Mouse (Mus musculus) midbrain, embryonic 16.5 days (tissue): ENCODE results near the gene 6430548M08Rik. TPM values are rescaled to one million over a fixed set of nuclear protein-coding genes. Genes with fewer than 3 reads are reported as not detected.

Experiments
- ATAC-seq: fragments of 200-750 bp; cut with Nextera tagmentation; 2 replicates; pipeline ENCODE4 v1.8.0; 2017; ENCODE audit warnings: moderate TSS enrichment
- H3K27ac ChIP-seq: fragments of 300-500 bp; sonication (generic); 2 replicates; pipeline ENCODE4 v1.5.1; 2014; ENCODE audit warnings: mild to moderate bottlenecking, low read length, mixed read lengths
- H3K27me3 ChIP-seq: fragments of 300-500 bp; sonication (generic); 2 replicates; pipeline ENCODE4 v1.6.1; 2014; ENCODE audit warnings: low read depth, low read length, mixed read lengths; ENCODE audit not compliant: control insufficient read depth, insufficient read depth
- H3K36me3 ChIP-seq: fragments of 300-500 bp; sonication (generic); 2 replicates; pipeline ENCODE4 v1.6.1; 2014; ENCODE audit warnings: mild to moderate bottlenecking, low read length, moderate library complexity, mixed read lengths; ENCODE audit not compliant: control insufficient read depth, insufficient read depth
- H3K4me1 ChIP-seq: fragments of 300-500 bp; sonication (generic); 2 replicates; pipeline ENCODE4 v1.6.1; 2014; ENCODE audit warnings: mild to moderate bottlenecking, low read length, mixed read lengths; ENCODE audit not compliant: control insufficient read depth, insufficient read depth
- H3K4me2 ChIP-seq: fragments of 300-500 bp; sonication (generic); 2 replicates; pipeline ENCODE4 v1.6.1; 2014; ENCODE audit warnings: mild to moderate bottlenecking, low read length, mixed read lengths
- H3K4me3 ChIP-seq: fragments of 300-500 bp; sonication (generic); 2 replicates; pipeline ENCODE4 v1.5.1; 2014; ENCODE audit warnings: low read depth, mild to moderate bottlenecking, low read length, moderate library complexity, mixed read lengths
- H3K9ac ChIP-seq: fragments of 300-500 bp; sonication (generic); 2 replicates; pipeline ENCODE4 v1.6.1; 2014; ENCODE audit warnings: low read depth, low read length, mixed read lengths
- H3K9me3 ChIP-seq: fragments of 300-500 bp; sonication (generic); replicated peaks from 2 replicates; pipeline ENCODE4 v1.6.1; 2014; ENCODE audit warnings: mild to moderate bottlenecking, low read length, mixed read lengths; ENCODE audit not compliant: control insufficient read depth, poor library complexity, severe bottlenecking
- WGBS: fragments of 180-500 bp; shearing (Covaris S2); extraction: QIAGEN DNeasy Blood & Tissue Kit; methylation state at CpG from one replicate; pipeline ENCODE4 v1.1.7; 2014; 5-methylcytosine and 5-hydroxymethylcytosine counted together
- polyA plus RNA-seq: library from polyadenylated mRNA; unstranded; fragments of >200 nt; fragmentation: Nextera tagmentation; extraction: Ambion mirVana; gene quantifications from 2 replicates; pipeline ENCODE4 v1.2.1, GENCODE M21; 2015

The 6430548M08Rik gene
- polyA plus RNA-seq, 1 experiment from 2014 or later = 40.2 TPM

DNA sequence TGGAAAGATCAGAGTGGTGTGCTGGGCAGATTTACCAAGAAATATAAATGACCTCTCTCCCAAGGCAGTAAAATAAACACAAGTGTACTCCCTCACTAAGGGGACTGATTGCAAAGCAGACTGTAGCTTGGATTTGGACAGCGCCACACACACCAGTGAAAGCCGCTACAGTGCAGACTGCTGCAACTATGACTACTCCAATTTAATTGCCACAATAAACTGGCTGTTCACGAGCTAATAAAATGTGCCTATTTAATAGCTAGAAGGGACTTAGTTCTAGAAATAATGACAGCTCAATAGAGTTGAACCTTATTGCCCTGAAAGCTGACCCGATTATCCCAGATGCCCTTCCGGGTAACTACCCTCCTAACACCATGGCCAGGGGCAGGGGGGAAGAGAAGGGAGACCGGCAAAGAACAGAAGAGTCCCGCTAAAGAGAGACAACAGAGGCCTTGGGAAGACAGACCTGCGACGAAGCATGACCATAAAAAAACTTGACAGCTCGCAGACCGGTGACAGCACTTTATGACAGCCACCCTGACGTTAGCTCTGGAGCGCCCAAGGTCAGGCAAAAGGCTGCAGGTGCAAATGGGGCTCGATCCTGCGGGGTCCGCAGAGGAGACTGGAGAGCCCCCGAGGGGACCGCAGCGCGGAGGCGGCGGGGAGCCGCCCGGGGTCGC lies 13.4 kb upstream of the 6430548M08Rik start:
- Histone ChIP-seq H3K4me1 (peaks cover 25% of the 10 kb centered on the region), H3K4me3 (peak overlapping the region; percentile 96), H3K4me2 (peak overlapping the region; percentile 94), H3K27ac (peak overlapping the region; percentile 95), H3K36me3 (no peaks in the 10 kb centered on the region), H3K9ac (peak overlapping the region; percentile 94), H3K27me3 (no peaks in the 10 kb centered on the region), H3K9me3 (no peaks in the 10 kb centered on the region)
- ATAC-seq = peak; percentile 3; the same call in 1 of the 2 replicates
- 7% methylated on average over 25 of the region's 25 CpGs for WGBS

DNA sequence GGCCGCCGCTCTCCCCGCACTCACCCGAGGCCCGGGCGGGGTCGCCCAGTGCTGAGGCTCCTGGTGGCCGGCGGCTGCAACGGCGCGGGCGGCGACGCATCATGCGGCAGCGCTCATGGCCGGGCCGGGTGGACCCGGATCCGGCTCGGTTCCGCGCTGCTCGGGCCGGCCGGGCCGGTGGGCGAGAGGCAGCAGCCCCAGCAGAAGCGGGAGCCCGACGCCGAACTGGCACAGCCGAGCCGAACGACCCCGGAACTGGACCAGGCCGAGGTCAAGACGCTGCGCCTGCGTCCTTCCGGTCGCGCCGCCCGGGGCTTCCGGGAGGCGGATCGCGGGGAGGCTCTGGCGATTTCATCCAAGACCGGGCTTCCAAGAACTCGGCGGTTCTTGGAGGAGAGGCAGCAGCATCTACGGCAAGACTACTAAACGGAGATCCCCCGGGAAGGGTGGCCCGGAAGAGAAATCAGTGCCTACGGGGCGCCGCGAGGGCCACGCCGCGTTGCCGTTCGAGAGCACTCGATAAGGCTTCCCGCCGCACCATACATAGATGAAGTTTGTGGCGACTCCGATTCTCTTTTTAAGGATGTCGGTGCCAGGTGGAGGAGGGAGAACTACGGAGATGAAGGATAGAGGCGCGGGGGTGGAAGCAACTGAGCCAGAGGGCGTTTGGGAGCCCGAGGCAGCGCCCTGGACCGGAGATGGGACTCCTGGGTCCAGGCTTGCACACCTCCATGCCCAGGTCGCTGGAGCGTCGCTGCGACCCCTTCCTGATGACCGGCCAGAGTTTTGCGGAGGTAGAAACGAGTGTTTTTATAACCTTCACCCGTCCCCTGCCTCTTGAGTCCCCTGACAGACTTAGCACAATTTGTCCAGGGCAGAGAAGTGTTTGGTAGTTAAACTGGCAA lies 12.6 kb upstream of the 6430548M08Rik start, which contains the start of gene Zdhhc7:
Gene Zdhhc7 (minus strand): TSS at position 415 of the 905 bp plus-strand sequence.
- no peaks in the 10 kb centered on the region for H3K36me3 ChIP-seq
- H3K4me3 ChIP-seq = peak within 1 kb of the TSS; percentile 96
- no peaks in the 10 kb centered on the region for H3K27me3 ChIP-seq
- H3K4me2 ChIP-seq = peak within 1 kb of the TSS; percentile 94
- WGBS = under 1% methylated on average over 81 of the region's 88 CpGs
- H3K4me1 ChIP-seq = peaks cover 25% of the 10 kb centered on the region
- ATAC-seq = peak; percentile 90
- peak within 1 kb of the TSS; percentile 95 for H3K27ac ChIP-seq
- H3K9me3 ChIP-seq = no peaks in the 10 kb centered on the region
- peak within 1 kb of the TSS; percentile 94 for H3K9ac ChIP-seq

DNA sequence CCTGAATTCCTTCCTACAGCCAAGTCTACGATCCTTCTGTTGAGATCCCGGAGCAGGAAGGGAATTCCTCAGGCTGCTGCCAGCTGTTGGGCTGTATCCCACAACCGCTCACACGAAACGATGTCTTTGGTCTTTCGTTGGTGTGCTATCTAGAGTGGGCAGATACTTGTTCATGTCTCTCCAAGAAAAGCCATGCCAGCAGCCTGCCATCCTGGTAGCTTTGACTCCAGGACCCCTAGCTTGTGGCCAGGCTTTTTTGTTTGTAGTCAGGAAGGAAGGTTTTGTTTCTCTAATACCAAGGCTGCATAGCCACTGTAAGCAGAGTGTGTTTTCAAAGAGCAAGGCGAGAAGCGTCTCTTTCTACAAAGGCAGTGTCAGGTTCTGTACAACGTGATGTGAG lies 10.0 kb upstream of the 6430548M08Rik start:
- Histone ChIP-seq H3K36me3 (no peaks in the 10 kb centered on the region), H3K4me2 (no peak overlapping the region), H3K9me3 (no peaks in the 10 kb centered on the region), H3K4me3 (no peak overlapping the region), H3K4me1 (peaks cover 23% of the 10 kb centered on the region), H3K27ac (no peak overlapping the region), H3K9ac (no peak overlapping the region), H3K27me3 (no peaks in the 10 kb centered on the region)
- no peak for ATAC-seq
- WGBS = 93% methylated on average over 9 of the region's 9 CpGs

- Histone ChIP-seq H3K36me3 (no peaks in the 10 kb centered on the region), H3K27ac (no peak overlapping the region), H3K9ac (no peak overlapping the region), H3K4me3 (no peak overlapping the region), H3K9me3 (no peaks in the 10 kb centered on the region), H3K4me2 (no peak overlapping the region), H3K4me1 (peaks cover 18% of the 10 kb centered on the region), H3K27me3 (no peaks in the 10 kb centered on the region)
- no peak for ATAC-seq
- 72% methylated on average over 9 of the region's 9 CpGs for WGBS
Measured at GRCm38 (mm10) chr8:120104721-120105272, 9.2 kb upstream of the 6430548M08Rik start.

- no peaks in the 10 kb centered on the region for H3K27me3 ChIP-seq
- no peaks in the 10 kb centered on the region for H3K36me3 ChIP-seq
- ATAC-seq = no peak
- H3K9me3 ChIP-seq = no peaks in the 10 kb centered on the region
- no peak overlapping the region for H3K27ac ChIP-seq
- H3K4me3 ChIP-seq = no peak overlapping the region
- peaks cover 6% of the 10 kb centered on the region; the same call in 1 of the 2 replicates for H3K4me1 ChIP-seq
- WGBS = 67% methylated on average over 3 of the region's 3 CpGs
- H3K9ac ChIP-seq = no peak overlapping the region
- no peak overlapping the region for H3K4me2 ChIP-seq
Measured at GRCm38 (mm10) chr8:120109149-120109548, 4.8 kb upstream of the 6430548M08Rik start.

- H3K9me3 ChIP-seq = no peaks in the 10 kb centered on the region
- H3K4me2 ChIP-seq = no peak overlapping the region
- H3K4me3 ChIP-seq = no peak overlapping the region
- no peak overlapping the region for H3K27ac ChIP-seq
- H3K36me3 ChIP-seq = no peaks in the 10 kb centered on the region
- ATAC-seq = no peak
- H3K4me1 ChIP-seq = peaks cover 10% of the 10 kb centered on the region; the same call in 1 of the 2 replicates
- 87% methylated on average over 4 of the region's 4 CpGs for WGBS
- H3K27me3 ChIP-seq = no peaks in the 10 kb centered on the region
- no peak overlapping the region for H3K9ac ChIP-seq
Measured at GRCm38 (mm10) chr8:120110966-120111365, 3.0 kb upstream of the 6430548M08Rik start.

DNA sequence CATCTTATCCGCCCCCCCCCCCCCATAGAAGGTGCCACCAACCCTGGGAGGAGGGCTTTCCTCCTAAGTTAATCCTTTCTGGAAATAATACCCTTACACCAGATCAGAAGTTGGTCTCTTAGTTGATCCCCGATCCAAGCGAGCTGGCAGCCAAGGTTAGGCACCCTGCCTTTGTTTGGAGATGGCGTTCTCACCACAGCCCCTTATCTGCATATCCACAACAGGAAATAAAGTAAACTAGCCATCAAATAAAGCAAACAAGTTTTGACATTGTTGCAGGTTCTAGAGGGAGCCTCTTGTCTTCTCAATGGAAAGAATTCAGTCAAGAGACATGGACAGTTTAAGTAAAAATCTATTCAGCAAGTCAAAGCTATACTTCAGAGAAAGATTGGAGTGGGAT lies 2.6 kb upstream of the 6430548M08Rik start:
- WGBS = 62% methylated on average over 4 of the region's 4 CpGs
- no peaks in the 10 kb centered on the region for H3K9me3 ChIP-seq
- no peak overlapping the region for H3K4me2 ChIP-seq
- no peaks in the 10 kb centered on the region for H3K36me3 ChIP-seq
- no peaks in the 10 kb centered on the region for H3K27me3 ChIP-seq
- ATAC-seq = no peak
- no peak overlapping the region for H3K27ac ChIP-seq
- peaks cover 10% of the 10 kb centered on the region; the same call in 1 of the 2 replicates for H3K4me1 ChIP-seq
- no peak overlapping the region for H3K4me3 ChIP-seq
- H3K9ac ChIP-seq = no peak overlapping the region

DNA sequence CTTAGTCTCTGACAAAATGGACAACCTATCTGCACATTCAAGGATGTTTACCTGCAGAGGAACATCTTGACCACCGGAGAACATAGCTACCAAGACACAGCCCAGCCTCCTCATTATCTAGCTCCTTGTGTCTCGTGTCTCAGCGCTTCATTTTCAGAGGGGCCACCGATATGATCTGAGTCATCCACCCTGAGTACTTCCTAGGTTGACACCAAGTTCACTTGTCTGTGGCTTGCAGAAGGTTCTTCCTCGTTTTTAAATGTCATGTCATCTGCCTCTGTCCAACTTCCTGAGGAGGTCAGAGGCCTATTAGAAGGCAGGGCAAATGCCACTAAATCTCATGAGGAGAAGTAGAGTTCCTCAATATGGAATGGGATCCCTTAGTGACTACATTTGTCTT lies 1.4 kb upstream of the 6430548M08Rik start:
- Histone ChIP-seq H3K4me1 (peaks cover 10% of the 10 kb centered on the region; the same call in 1 of the 2 replicates), H3K9me3 (no peaks in the 10 kb centered on the region), H3K9ac (no peak overlapping the region), H3K4me3 (no peak overlapping the region), H3K36me3 (no peaks in the 10 kb centered on the region), H3K4me2 (no peak overlapping the region), H3K27ac (no peak overlapping the region), H3K27me3 (no peaks in the 10 kb centered on the region)
- no peak for ATAC-seq
- 89% methylated on average over 5 of the region's 5 CpGs for WGBS
